Mouse (Mus musculus) spleen, embryonic (tissue): ENCODE measurements around the gene Ercc2.

Source experiments
- CTCF ChIA-PET: fragments of 350-600 bp; sonication (Branson Sonifier 250); formaldehyde crosslinking; loops from one replicate; lab custom pipeline; 2022; lab: Charles Lee

Ercc2 gene

DNA sequence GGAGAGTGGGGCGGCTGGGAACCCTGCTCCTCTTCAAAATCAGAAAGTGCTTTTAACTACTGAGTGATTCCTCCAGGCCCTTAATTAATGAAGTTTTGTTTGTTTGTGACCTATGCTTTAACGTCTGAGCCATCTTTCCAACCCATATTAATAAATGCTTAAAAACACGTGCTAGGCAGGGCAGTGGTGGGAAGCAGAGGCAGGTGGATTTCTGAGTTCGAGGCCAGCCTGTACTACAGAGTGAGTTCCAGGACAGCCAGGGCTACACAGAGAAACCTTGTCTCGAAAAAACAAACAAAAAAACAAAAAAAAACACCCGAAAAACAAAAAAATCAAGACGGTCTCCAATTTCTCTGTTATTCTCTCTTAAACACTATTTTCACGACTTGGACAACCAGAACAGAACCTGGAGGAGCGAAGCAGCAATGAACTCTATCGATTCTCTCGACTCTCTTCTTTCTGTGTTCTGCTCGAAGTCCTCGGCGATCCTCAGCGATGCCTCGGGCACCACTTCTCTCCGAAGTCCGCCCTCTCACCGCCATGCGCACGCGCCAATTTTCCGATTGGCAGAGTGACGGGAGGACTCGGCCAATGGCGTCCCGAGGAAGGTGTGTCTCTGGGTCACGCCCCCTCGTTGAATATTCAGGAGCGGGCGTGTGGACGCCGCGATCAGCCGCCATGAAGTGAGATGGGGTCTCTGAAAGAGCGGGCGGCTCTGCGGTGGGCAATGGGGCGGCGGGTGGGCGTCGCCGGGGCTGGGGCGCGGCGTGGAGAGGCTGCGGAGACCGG is at the start of gene Ercc2:
Ercc2 (plus strand) TSS at position 634 of the 789 bp plus-strand sequence.
- CTCF ChIA-PET: no interaction called here

- CTCF ChIA-PET: interaction anchor here (0.6 to 1.2 kb wide), 7 partner anchors 9 to 30 kb away, joined by 3 to 18 read pairs (median 4); no protein-coding TSS in a partner anchor
Observed at GRCm38 (mm10) chr7:19332709-19333352, 49.0 kb upstream of the Ercc2 start.

DNA sequence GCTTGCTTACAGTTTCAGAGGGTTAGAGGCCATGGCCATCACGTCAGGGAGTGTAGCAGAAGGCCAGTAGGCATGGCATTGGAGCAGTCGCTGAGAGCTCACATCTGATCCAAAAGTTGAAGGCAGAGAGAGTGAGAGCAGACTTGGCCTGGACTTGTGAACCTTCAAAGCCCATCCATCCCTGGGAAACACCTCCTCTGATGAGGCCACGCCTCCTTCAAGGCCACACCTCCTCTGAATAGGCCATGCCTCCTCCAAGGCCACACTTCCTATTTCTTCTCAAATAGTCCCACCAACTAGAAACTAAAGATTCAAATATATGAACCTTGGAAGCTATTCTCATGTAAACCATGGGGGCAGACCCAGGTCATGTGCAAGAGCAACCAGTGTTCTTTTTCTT is 46.2 kb upstream of the Ercc2 start:
- CTCF ChIA-PET: interaction anchor here (0.9 kb wide), 1 partner anchor 20 kb away, joined by 4 read pairs; no protein-coding TSS in a partner anchor

DNA sequence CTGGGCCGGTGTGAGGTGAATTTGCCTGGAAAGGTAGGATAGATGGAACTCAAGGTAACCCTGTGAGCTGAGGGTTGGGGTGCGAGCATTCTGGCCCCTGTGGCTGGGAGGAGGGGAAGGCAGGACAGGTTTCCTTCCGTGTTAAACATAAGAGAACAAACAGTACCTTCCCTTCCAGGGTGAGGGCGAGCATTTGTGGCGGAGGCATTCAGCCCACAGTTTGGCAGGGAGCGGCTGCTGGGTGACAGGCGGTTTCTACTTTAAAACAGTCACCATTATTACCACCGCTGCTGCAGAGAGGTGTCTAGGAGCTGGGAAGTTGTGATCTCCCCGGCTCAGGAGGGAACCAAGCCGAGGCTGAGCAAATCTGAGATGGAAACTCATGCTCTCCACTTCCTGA is 44.7 kb upstream of the Ercc2 start:
- CTCF ChIA-PET: interaction anchor here (1.0 kb wide), 1 partner anchor 164 kb away, joined by 3 read pairs; no protein-coding TSS in a partner anchor

DNA sequence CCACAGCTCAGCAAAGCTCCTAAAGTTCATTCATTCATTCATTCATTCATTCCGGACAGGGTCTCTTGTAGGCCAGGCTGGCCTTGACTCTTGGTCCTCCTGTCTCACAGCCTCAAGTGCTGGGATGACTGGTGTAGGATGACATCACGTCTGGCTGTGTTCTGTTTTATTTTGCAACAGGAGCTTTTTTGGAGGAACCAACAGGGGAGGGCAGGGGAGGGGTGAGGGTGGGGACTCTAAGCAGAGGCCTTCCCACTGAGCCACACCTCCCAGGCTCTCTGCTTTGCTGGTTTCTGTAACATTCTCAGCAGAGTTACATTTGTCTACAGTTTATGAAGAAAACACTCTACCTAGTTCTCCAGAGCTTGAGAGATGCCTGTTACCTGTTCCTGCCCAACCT is 43.8 kb upstream of the Ercc2 start:
- CTCF ChIA-PET: no interaction called here

- CTCF ChIA-PET: no interaction called here
Observed at GRCm38 (mm10) chr7:19338596-19338995, 43.2 kb upstream of the Ercc2 start.

DNA sequence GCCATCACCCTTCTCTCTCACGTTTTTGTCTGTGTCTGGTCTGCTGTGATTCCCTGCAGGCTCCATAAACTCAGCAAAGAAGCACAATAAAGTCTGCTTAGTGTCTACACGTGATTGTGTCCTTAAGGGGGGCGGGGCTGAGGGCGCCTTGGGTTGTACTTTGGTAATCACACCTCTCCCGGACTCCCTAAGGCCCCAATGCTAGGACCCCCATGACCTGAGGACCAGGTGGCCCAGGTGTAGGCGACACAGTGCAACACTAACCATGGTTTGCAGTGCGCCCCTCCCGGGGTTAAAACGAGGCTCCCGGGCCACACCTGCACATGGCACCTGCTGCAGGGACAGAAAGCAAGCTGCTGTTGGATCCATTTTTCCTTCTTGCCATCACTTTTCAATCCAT is 40.6 kb upstream of the Ercc2 start:
- CTCF ChIA-PET: interaction anchor here (0.8 to 1.4 kb wide), 2 partner anchors 9 to 41 kb away, joined by 3 to 12 read pairs; no protein-coding TSS in a partner anchor

DNA sequence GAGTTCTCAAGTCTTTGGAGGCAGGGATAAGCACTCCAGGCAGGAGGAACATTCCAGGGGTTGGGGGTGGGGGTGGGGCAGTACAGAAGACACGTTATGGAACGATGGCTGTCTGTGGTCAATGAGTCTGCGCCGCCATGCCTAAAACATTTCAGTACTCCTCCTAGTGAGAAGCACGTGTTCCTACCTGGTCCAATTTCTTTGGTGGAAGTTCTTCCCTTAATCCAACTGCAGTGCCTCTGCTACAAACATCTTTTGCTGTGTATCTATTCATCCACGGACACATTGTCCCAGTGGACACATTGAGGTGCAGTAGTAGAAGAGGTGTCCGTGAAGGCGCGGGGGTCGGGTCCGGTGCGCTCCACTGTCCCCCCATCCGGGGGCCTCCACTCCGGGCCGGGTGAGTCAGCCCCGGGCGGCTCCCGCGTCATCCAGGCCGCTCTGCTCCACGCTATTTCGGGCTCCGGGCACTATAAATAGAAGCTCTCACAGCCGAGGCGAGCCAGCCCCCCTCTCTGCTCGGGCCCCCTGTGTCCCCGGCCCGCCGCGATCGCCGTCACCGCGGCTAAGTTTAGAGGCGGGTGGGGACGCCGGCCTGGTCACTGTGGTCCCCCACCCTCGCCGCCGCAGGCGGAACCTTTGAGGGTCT is 39.9 kb upstream of the Ercc2 start:
- CTCF ChIA-PET: interaction anchor here (0.6 to 2.4 kb wide), 5 partner anchors 10 to 375 kb away, joined by 3 to 12 read pairs (median 5); no protein-coding TSS in a partner anchor

- CTCF ChIA-PET: interaction anchor here (0.6 to 2.4 kb wide), 4 partner anchors 40 to 375 kb away, joined by 3 to 12 read pairs (median 8); no protein-coding TSS in a partner anchor
Observed at GRCm38 (mm10) chr7:19342481-19343027, 39.3 kb upstream of the Ercc2 start.

DNA sequence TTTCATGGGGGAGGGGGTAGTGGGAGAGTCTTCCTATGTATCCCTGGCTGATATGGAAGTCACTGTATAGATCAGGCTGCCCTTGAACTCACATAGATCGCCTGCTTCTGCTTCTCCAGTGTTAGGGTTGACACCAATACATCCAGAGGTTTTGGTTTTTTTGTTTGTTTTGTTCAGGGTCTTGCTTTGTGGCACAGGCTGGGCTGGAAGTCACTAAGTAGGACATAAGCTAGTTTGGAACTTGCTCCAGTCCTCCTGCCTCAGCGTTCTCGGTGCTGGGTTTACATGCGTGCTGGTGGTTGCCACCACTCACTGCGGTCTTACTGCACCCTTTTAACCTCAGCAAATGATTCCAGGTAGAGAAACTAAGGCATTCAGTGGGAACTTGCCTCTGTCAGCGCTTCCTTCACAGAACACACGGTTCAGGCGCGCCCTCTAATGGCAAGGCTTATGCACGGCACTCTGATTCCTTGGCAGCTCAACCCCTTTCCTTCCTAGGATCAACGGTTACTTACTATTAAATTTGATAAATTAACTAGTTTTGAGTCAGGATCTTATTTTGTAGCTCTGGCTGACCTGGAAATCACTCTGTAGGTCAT is 38.5 kb upstream of the Ercc2 start:
- CTCF ChIA-PET: interaction anchor here (1.3 to 2.4 kb wide), 2 partner anchors 40 to 98 kb away, joined by 8 to 12 read pairs; no protein-coding TSS in a partner anchor

DNA sequence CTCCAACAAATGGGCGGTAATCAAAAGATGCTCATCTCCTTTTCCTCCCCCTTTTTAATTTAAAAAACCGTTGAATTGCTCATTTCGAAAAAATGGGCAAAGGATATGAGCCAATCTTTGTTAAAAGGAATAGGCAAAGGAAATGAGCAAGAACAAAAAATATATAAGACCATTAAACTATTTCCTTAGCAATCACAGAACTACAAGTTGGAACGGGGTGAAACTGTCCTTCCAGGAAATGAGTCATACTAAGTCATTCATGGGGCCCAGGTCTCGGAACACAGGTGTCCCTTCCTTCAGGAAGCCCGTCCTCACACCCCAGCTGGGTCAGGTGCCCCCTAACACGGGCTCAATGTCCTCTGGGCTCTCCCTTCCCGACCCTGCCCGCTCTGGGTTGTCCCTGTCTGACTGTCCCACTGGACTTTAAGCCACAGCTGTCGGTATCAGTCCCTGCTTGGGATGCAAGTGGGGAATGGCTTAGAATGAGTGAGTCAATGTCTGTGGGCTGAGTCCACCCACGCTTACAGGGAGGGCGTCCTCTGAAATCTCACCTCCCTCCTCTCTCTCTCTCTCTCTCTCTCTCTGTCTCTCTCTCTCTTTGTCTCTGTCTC is 37.5 kb upstream of the Ercc2 start, which contains the start of gene Ercc1:
Ercc1 (plus strand) TSS at position 542 of the 611 bp plus-strand sequence.
- CTCF ChIA-PET: interaction anchor here (1.2 to 1.3 kb wide), 2 partner anchors 45 to 99 kb away, joined by 5 to 8 read pairs; no protein-coding TSS in a partner anchor

DNA sequence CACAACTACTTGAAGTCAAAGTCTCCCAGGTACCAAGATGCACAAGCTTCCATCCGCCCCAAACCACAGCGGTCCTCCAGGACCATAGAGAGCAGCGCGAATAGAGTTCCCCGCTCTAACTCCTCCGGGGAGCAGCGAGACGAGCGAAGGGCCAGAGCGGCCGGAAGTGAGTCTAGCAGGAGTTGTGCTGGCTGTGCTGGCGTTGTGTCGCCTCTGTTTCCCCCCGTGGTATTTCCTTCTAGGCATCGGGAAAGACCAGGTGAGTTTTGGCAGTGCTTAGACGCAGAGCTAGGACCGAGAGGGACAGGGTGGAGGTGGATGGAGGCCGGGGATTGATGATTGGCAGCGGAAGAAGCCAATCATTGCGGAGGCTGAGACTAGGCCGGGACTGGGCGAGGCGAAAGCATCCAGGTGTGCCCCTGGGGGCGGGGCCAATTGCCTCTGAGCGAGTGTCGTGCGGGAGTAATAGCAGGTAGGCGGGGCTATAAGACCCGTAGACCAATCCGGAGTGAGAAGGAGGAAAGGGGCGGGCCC is 36.8 kb upstream of the Ercc2 start:
- CTCF ChIA-PET: interaction anchor here (1.2 kb wide), 1 partner anchor 46 kb away, joined by 5 read pairs; no protein-coding TSS in a partner anchor

DNA sequence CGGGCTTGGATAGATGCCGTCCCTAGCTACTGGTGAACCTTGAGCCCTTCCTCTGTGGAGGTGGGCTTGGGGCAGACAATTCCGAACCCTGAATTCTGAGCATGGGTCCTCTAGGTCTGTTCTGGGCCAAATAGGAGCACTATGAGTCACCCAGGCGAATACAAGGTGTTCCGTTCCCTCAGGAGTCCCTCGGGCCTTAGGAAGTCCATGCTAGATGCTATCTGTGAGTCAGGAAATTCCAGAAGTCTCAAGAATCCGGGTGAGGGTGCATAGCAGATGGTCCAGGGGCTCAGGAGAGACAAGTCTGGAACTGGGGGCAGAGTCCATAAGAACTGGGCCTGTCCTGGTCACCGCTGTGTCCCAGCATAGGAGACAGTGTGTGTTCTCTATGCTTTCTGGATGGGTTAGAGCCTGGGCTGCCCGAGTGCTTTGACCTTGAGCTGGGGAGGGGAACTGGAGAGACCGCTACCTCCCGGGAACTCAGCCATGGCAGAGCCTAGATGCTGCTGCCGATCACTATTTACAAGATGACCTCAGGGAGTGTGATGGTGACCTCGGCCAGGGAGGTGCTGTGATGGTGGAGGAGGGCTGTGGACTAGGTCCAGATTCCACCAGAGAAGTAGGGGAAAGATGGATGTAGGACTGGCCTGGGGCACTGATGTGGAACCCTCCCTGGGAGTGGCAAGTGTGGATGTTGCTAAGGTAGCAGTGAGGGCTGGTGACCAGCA is 32.5 kb upstream of the Ercc2 start:
- CTCF ChIA-PET: no interaction called here

GRCm38 (mm10) chr7:19350221-19350620 is 31.6 kb upstream of the Ercc2 start:
- CTCF ChIA-PET: interaction anchor here (0.5 to 1.1 kb wide), 2 partner anchors 9 to 111 kb away, joined by 3 read pairs; partner anchors contain the start of genes Cd3eap and Ppp1r13l

DNA sequence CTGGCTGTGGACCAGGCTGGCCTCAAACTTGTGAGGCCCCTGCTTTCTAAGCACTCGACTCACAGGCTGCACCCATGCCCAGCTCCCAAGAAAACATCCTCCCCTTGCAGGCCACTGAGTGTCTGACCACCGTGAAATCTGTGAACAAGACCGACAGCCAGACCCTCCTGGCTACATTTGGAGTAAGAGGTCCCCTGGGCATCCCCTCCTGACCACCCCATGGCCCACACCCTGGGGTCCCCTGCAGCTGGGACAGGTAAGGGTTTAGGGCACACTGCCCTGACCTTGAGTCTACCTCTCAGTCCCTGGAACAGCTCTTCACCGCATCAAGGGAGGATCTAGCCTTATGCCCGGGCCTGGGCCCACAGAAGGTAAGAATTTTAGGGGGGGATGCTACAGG is 26.8 kb upstream of the Ercc2 start:
- CTCF ChIA-PET: interaction anchor here (0.6 kb wide), 1 partner anchor 115 kb away, joined by 3 read pairs; no protein-coding TSS in a partner anchor

DNA sequence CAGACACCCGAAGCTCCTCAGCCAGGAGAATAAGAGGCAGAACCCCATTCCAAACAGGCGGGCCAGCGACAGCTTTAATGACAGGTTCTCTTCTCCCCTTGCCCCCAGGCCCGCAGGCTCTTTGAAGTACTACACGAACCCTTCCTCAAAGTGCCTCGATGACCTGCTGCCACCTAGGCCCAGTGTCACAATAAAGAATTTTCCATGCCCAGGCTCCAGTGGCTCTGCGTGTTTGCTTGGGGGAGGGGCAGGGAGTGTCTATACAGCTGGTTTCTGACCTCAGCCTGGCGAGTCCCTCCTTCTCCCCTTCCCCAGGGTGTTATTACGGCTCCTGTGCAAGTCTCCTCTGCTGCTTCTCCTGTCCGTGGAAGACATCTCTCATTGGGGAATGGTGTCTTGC is 25.5 kb upstream of the Ercc2 start:
- CTCF ChIA-PET: no interaction called here

- CTCF ChIA-PET: no interaction called here
Observed at GRCm38 (mm10) chr7:19357381-19358375, 24.1 kb upstream of the Ercc2 start.

DNA sequence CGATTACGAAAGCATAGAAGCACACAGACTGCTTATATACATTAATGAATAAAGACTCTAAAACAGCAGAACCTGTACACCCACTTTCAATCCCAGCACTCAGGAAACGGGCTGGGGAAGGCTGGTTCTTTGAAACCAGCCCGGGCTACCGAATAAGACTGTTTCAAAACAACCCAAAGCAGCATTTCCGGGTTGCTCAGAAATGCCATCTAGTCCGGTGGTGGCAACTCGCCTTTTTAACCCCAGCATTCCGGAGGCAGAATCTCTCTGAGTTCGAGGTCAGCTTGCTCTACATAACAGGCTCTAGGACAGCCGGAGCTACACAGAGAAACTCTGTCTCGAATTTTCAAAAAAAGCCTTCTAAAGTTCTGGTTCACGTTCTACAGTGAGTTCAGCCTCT is 23.2 kb upstream of the Ercc2 start:
- CTCF ChIA-PET: no interaction called here
